Mouse (Mus musculus) heart, postnatal 25 days (tissue): ENCODE data around the gene Ern2. TPM values are rescaled to one million over a fixed set of nuclear protein-coding genes. Genes with fewer than 3 reads are reported as not detected.

Source experiments
- DNase-seq: peaks from one replicate; pipeline ENCODE4 v3.0.0; 2022; ENCODE audit warnings: low spot score
- intact Hi-C: fragments of 180-260 bp; cut with DNase I; formaldehyde crosslinking; loops from one replicate; pipeline ENCODE4 v1.15.1; 2025
- total RNA-seq, 2 experiments: library from RNA; stranded (reverse); gene quantifications; 2 replicates each; pipeline ENCODE4 v1.2.3; 2021

Gene Ern2
- total RNA-seq, 2 experiments from 2014 or later, result not detected

GRCm38 (mm10) chr7:122163766-122164165 lies 22.2 kb downstream of the Ern2 start:
- DNase-seq, result no peak
- intact Hi-C loops, result no loop called here

GRCm38 (mm10) chr7:122160037-122160436 lies 26.0 kb downstream of the Ern2 start:
- no peak for DNase-seq
- intact Hi-C loops, result no loop called here

GRCm38 (mm10) chr7:122158915-122159902 lies 26.8 kb downstream of the Ern2 start, which contains the start of gene Plk1:
Gene Plk1 (plus strand): TSS chr7:122159439.
- DNase-seq, result peak; percentile 40
- intact Hi-C loops, result no loop called here

- DNase-seq, result no peak
- intact Hi-C loops, result no loop called here
Measured at GRCm38 (mm10) chr7:122158488-122158887, 27.5 kb downstream of the Ern2 start.

- intact Hi-C loops, result no loop called here
- no peak for DNase-seq
Measured at GRCm38 (mm10) chr7:122152473-122152872, 33.5 kb downstream of the Ern2 start.

- intact Hi-C loops, result no loop called here
Measured at GRCm38 (mm10) chr7:122140991-122141390, 45.0 kb downstream of the Ern2 start.

GRCm38 (mm10) chr7:122138190-122138589 lies 47.8 kb downstream of the Ern2 start:
- DNase-seq, result no peak
- intact Hi-C loops, result no loop called here

More at GRCm38 (mm10) chr7:122140991-122141390, 45.0 kb downstream of the Ern2 start:
- DNase-seq, result no peak

GRCm38 (mm10) chr7:122137071-122137470 lies 48.9 kb downstream of the Ern2 start:
- intact Hi-C loops, result no loop called here
- DNase-seq, result no peak

GRCm38 (mm10) chr7:122135070-122135469 lies 50.9 kb downstream of the Ern2 start:
- DNase-seq, result no peak
- intact Hi-C loops, result no loop called here

- intact Hi-C loops, result loop anchor here (2.0 kb wide), 1 partner anchor 32 kb away; the partner anchor contains the start of gene Ndufab1
- DNase-seq, result no peak
Measured at GRCm38 (mm10) chr7:122133338-122133625, 52.7 kb downstream of the Ern2 start.

GRCm38 (mm10) chr7:122132497-122133337 lies 53.3 kb downstream of the Ern2 start, which contains the start of the genes Palb2 and Dctn5:
Gene Palb2 (minus strand): TSS chr7:122132985.
Gene Dctn5 (plus strand): TSS chr7:122133041.
- DNase-seq, result peak; percentile 94
- intact Hi-C loops, result loop anchor here (2.0 kb wide), 1 partner anchor 32 kb away; the partner anchor contains the start of gene Ndufab1

GRCm38 (mm10) chr7:122131834-122132233 lies 54.2 kb downstream of the Ern2 start:
- DNase-seq, result no peak
- intact Hi-C loops, result loop anchor here (2.0 kb wide), 1 partner anchor 31 kb away; the partner anchor contains the start of gene Ndufab1

GRCm38 (mm10) chr7:122126946-122127345 lies 59.1 kb downstream of the Ern2 start:
- intact Hi-C loops, result no loop called here
- DNase-seq, result no peak

GRCm38 (mm10) chr7:122125636-122126035 lies 60.4 kb downstream of the Ern2 start:
- no peak for DNase-seq
- intact Hi-C loops, result no loop called here

GRCm38 (mm10) chr7:122123518-122123917 lies 62.5 kb downstream of the Ern2 start:
- intact Hi-C loops, result no loop called here
- DNase-seq, result no peak

Other genes with a start within 250 kb of the Ern2 start
- gene Cog7, start 204.5 kb downstream of the Ern2 start, total RNA-seq, result 10 to 100 TPM; 13.8 to 15.2 TPM
- 10 to 100 TPM; 25.7 to 26.9 TPM for gene Gga2, start 165.0 kb downstream of the Ern2 start, total RNA-seq
- 10 to 100 TPM; 35.0 to 38.6 TPM for gene Ubfd1, start 119.0 kb downstream of the Ern2 start, total RNA-seq
- gene Ears2, start 118.9 kb downstream of the Ern2 start, total RNA-seq, result 10 to 100 TPM; 11.3 to 12.6 TPM
- gene Ndufab1, start 84.3 kb downstream of the Ern2 start, total RNA-seq, result 1,000 to 10,000 TPM; 1,585 to 1,678 TPM
- gene Palb2, start 53.2 kb downstream of the Ern2 start, total RNA-seq, result under 1 TPM; 0.52 to 0.70 TPM
- gene Dctn5, start 53.2 kb downstream of the Ern2 start, total RNA-seq, result 10 to 100 TPM; 25.8 to 28.6 TPM
- 1 to 10 TPM in 1 of 2 experiments, under 1 TPM in 1; 0.81 to 1.2 TPM for gene Plk1, start 26.8 kb downstream of the Ern2 start, total RNA-seq
- 1 to 10 TPM; 2.5 to 3.0 TPM for gene Chp2, start 33.3 kb upstream of the Ern2 start, total RNA-seq
- gene Prkcb, start 102.5 kb upstream of the Ern2 start, total RNA-seq, result 1 to 10 TPM; 3.2 to 3.7 TPM